Mouse (Mus musculus): ENCODE measurements at regions not wholly inside any gene's neighbourhood (a gene's known extent, or its start where the extent isn't known, plus 50 kb on each side); places are given as distances from the start of the nearest gene placed in this dataset.
"Not testable (repeated sequence)": the region's sequence is repeated elsewhere in the genome, so short reads cannot be mapped to it uniquely, and the experiment has no call there.

DNA sequence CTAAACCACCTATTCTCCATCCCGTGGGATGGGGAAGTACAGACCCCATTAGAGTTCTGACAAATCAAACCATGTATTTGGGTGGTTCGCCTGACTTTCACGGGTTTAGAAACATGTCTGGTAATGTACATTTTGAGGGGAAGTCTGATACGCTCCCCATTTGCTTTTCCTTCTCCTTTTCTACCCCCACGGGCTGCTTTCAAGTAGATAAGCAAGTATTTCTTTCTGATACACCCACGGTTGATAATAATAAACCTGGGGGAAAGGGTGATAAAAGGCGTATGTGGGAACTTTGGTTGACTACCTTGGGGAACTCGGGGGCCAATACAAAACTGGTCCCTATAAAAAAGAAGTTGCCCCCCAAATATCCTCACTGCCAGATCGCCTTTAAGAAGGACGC lies 713.7 kb upstream of the Tacstd2 start:
- not testable (repeated sequence) for H3K36me3 ChIP-seq (ENCODE audit: control insufficient read depth, insufficient read depth, low read length); H3K27me3 ChIP-seq (ENCODE audit: control insufficient read depth, insufficient read depth, low read depth, low read length); H3K4me2 ChIP-seq (ENCODE audit: low read depth, low read length); H3K27ac ChIP-seq (ENCODE audit: low read length); H3K4me3 ChIP-seq (ENCODE audit: low read length); H3K4me1 ChIP-seq (replicated peaks; ENCODE audit: control insufficient read depth, insufficient read depth, low read length); ATAC-seq (ENCODE audit: low read depth); H3K9ac ChIP-seq (ENCODE audit: low read length); H3K9me3 ChIP-seq (ENCODE audit: control insufficient read depth, low read length)
- 85% methylated on average over 8 of the region's 10 CpGs for WGBS

DNA sequence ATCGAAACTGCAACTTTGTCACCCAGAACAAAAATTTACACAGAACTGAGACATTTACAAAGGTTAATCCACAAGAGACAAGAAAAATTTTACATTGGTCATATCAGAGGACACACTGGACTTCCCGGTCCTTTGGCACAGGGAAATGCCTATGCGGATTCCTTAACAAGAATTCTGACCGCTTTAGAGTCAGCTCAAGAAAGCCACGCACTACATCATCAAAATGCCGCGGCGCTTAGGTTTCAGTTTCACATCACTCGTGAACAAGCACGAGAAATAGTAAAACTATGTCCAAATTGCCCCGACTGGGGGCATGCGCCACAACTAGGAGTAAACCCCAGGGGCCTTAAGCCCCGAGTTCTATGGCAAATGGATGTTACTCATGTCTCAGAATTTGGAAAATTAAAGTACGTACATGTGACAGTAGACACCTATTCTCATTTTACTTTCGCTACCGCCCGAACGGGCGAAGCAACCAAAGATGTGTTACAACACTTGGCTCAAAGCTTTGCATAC lies 712.5 kb upstream of the Tacstd2 start:
- not testable (repeated sequence) for H3K9ac ChIP-seq (ENCODE audit: low read length); H3K4me1 ChIP-seq (replicated peaks; ENCODE audit: control insufficient read depth, insufficient read depth, low read length); H3K27me3 ChIP-seq (ENCODE audit: control insufficient read depth, insufficient read depth, low read depth, low read length); H3K4me2 ChIP-seq (ENCODE audit: low read depth, low read length); H3K4me3 ChIP-seq (ENCODE audit: low read length); H3K27ac ChIP-seq (ENCODE audit: low read length); ATAC-seq (ENCODE audit: low read depth); H3K36me3 ChIP-seq (ENCODE audit: control insufficient read depth, insufficient read depth, low read length); H3K9me3 ChIP-seq (ENCODE audit: control insufficient read depth, low read length)
- 92% methylated on average over 19 of the region's 19 CpGs for WGBS

DNA sequence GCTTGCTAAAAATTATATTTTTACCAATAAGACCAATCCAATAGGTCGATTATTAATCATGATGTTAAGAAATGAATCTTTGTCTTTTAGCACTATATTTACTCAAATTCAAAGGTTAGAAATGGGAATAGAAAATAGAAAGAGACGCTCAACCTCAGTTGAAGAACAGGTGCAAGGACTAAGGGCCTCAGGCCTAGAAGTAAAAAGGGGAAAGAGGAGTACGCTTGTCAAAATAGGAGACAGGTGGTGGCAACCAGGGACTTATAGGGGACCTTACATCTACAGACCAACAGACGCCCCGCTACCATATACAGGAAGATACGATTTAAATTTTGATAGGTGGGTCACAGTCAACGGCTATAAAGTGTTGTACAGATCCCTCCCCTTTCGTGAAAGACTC lies 707.2 kb upstream of the Tacstd2 start:
- not testable (repeated sequence) for H3K4me2 ChIP-seq (ENCODE audit: low read depth, low read length); H3K4me3 ChIP-seq (ENCODE audit: low read length); H3K36me3 ChIP-seq (ENCODE audit: control insufficient read depth, insufficient read depth, low read length); H3K9me3 ChIP-seq (ENCODE audit: control insufficient read depth, low read length); H3K27ac ChIP-seq (ENCODE audit: low read length); ATAC-seq (ENCODE audit: low read depth); H3K9ac ChIP-seq (ENCODE audit: low read length); H3K27me3 ChIP-seq (ENCODE audit: control insufficient read depth, insufficient read depth, low read depth, low read length); H3K4me1 ChIP-seq (replicated peaks; ENCODE audit: control insufficient read depth, insufficient read depth, low read length)
- whole genome bisulfite sequencing, result no CpG with 5 or more reads among the region's 8 CpGs

DNA sequence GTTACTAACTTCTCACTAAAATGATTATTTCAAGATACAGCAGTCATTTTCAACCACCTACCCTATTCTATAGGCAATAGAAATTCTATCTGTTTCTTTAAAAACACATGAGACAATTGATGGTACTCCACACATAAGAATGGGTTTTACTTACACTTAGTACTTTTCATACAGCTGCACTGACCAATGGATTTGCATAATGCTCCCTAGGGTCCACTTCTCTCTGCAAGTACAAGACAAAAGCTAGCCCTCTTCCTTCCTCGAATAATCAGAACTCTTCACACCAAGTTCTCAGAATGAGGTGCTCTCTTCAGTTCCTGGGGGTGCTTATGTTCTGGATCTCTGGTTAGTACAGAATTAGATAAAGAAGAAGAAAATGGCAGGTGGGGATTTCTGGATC lies 684.1 kb upstream of the Tacstd2 start:
- Histone ChIP-seq H3K27ac (ENCODE audit: low read length) (no peak overlapping the region), H3K4me2 (ENCODE audit: low read depth, low read length) (no peak overlapping the region), H3K4me1 (replicated peaks; ENCODE audit: control insufficient read depth, insufficient read depth, low read length) (no peaks in the 10 kb centered on the region), H3K4me3 (ENCODE audit: low read length) (no peak overlapping the region), H3K27me3 (ENCODE audit: control insufficient read depth, insufficient read depth, low read depth, low read length) (no peaks in the 10 kb centered on the region), H3K36me3 (ENCODE audit: control insufficient read depth, insufficient read depth, low read length) (no peaks in the 10 kb centered on the region), H3K9ac (ENCODE audit: low read length) (no peak overlapping the region), H3K9me3 (ENCODE audit: control insufficient read depth, low read length) (no peaks in the 10 kb centered on the region)
- ATAC-seq (ENCODE audit: low read depth), result no peak
- WGBS, result 56% methylated on average over 1 of the region's 1 CpGs

DNA sequence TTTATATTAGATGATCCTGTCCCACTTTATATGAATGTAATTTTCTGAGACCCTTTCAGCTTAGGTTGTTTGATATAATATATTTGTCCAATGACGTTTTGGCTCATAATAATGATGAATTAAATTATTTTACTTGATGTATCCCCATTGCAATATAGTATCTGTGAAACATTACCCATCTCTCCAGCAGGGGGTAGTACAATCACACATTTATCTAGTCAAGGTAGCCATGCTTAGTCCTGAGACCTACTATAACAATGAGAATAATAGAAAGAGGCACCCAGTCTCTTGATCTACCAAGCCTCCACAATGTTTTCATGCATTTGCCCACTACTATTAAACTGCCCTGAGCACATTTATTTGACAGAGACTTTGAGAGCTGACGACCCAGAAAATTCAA lies 665.9 kb upstream of the Tacstd2 start:
- H3K36me3 ChIP-seq (ENCODE audit: control insufficient read depth, insufficient read depth, low read length), result no peaks in the 10 kb centered on the region
- no peaks in the 10 kb centered on the region for H3K9me3 ChIP-seq (ENCODE audit: control insufficient read depth, low read length)
- H3K4me3 ChIP-seq (ENCODE audit: low read length), result no peak overlapping the region
- no peak overlapping the region for H3K9ac ChIP-seq (ENCODE audit: low read length)
- no peaks in the 10 kb centered on the region for H3K27me3 ChIP-seq (ENCODE audit: control insufficient read depth, insufficient read depth, low read depth, low read length)
- H3K4me1 ChIP-seq (replicated peaks; ENCODE audit: control insufficient read depth, insufficient read depth, low read length), result no peaks in the 10 kb centered on the region
- 26% methylated on average over 2 of the region's 2 CpGs for WGBS
- H3K27ac ChIP-seq (ENCODE audit: low read length), result no peak overlapping the region
- no peak for ATAC-seq (ENCODE audit: low read depth)
- H3K4me2 ChIP-seq (ENCODE audit: low read depth, low read length), result no peak overlapping the region

DNA sequence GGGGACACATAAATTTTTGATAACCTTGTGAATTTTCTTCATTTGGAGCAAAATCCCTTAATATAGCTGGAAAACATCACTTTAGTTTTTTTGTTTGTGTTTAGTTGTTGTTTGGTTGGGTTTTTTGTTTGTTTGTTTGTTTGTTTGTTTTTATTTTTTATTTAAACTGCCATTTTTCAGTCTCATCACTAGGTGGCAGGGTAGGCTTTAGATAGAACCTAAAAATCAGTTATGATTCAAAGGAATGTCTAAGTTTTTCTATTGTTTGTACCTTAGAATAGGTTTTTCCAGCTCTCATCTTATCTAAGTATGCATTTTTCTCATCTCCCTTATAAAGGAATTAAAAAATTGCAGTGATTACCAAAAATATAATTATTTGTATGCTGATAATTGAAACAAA lies 662.4 kb upstream of the Tacstd2 start:
- Histone ChIP-seq H3K4me3 (ENCODE audit: low read length) (no peak overlapping the region), H3K9ac (ENCODE audit: low read length) (no peak overlapping the region), H3K27ac (ENCODE audit: low read length) (no peak overlapping the region), H3K36me3 (ENCODE audit: control insufficient read depth, insufficient read depth, low read length) (no peaks in the 10 kb centered on the region), H3K9me3 (ENCODE audit: control insufficient read depth, low read length) (no peaks in the 10 kb centered on the region), H3K4me1 (replicated peaks; ENCODE audit: control insufficient read depth, insufficient read depth, low read length) (no peaks in the 10 kb centered on the region), H3K4me2 (ENCODE audit: low read depth, low read length) (no peak overlapping the region), H3K27me3 (ENCODE audit: control insufficient read depth, insufficient read depth, low read depth, low read length) (no peaks in the 10 kb centered on the region)
- no peak for ATAC-seq (ENCODE audit: low read depth)

DNA sequence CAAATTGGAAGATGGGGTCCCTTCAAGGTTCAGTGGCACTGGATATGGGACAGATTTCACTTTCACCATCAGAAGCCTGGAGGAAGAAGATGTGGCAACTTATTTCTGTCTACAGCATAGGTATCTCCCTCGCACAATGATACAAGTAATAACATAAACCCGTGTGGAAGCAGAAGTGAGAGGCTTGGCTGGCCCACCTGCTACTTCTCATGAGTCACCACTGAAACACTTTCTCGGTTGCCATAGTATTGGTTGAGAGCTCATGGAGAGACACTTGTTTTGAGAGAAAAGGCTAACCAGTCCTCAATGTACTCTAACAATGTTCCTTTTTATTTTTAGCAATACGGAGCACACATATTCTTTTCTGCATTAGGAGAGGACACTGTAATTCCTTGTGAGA lies 629.2 kb upstream of the Tacstd2 start:
- Histone ChIP-seq H3K27me3 (ENCODE audit: control insufficient read depth, insufficient read depth, low read depth, low read length) (no peaks in the 10 kb centered on the region), H3K9ac (ENCODE audit: low read length) (no peak overlapping the region), H3K4me1 (replicated peaks; ENCODE audit: control insufficient read depth, insufficient read depth, low read length) (no peaks in the 10 kb centered on the region), H3K4me3 (ENCODE audit: low read length) (no peak overlapping the region), H3K9me3 (ENCODE audit: control insufficient read depth, low read length) (no peaks in the 10 kb centered on the region), H3K27ac (ENCODE audit: low read length) (no peak overlapping the region), H3K36me3 (ENCODE audit: control insufficient read depth, insufficient read depth, low read length) (no peaks in the 10 kb centered on the region), H3K4me2 (ENCODE audit: low read depth, low read length) (no peak overlapping the region)
- WGBS, result 63% methylated on average over 4 of the region's 4 CpGs
- peak; percentile 60; the same call in 1 of the 2 replicates for ATAC-seq (ENCODE audit: low read depth)

DNA sequence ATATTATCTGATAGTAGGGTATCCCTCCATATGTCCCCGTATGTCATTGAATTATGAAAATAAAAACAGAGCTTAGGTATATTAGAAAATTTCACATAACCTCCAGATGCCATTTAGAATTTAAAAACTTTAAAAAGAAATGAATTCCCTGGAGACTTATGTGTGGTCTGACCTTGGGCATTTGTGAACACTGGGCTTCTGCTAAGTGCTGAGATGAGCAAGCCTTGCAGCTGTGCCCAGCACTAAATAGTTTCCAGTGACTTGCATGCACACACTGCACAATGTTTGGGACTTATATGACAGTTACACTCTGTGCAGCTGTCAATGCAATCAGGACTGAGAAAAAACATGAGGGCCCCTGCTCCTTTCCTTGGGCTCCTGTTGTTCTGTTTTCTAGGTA lies 628.5 kb upstream of the Tacstd2 start:
- H3K4me2 ChIP-seq (ENCODE audit: low read depth, low read length); H3K9ac ChIP-seq (ENCODE audit: low read length); ATAC-seq (ENCODE audit: low read depth); H3K4me3 ChIP-seq (ENCODE audit: low read length); H3K4me1 ChIP-seq (replicated peaks; ENCODE audit: control insufficient read depth, insufficient read depth, low read length); H3K9me3 ChIP-seq (ENCODE audit: control insufficient read depth, low read length); H3K27me3 ChIP-seq (ENCODE audit: control insufficient read depth, insufficient read depth, low read depth, low read length); H3K27ac ChIP-seq (ENCODE audit: low read length); H3K36me3 ChIP-seq (ENCODE audit: control insufficient read depth, insufficient read depth, low read length): not testable (repeated sequence)
- WGBS, result 81% methylated on average over 1 of the region's 1 CpGs

DNA sequence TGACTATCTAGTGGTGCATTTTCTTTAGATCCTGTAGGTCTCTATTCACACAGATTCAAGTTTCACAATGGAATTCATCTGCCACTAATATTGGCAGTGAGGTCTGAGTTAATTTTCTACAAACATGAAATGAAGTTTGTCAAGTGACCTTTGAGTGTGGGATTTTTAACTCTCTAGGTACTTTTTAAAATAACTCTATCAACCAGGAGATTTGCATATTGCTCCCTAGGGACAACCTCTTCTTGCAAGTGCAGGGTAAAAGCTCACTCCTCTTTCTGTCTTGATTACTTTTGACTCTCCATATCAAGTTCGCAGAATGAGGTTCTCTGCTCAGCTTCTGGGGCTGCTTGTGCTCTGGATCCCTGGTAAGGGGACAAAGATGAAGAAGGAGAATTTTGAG lies 616.0 kb upstream of the Tacstd2 start:
- H3K4me2 ChIP-seq (ENCODE audit: low read depth, low read length), result no peak overlapping the region
- no peak overlapping the region for H3K27ac ChIP-seq (ENCODE audit: low read length)
- no peaks in the 10 kb centered on the region for H3K4me1 ChIP-seq (replicated peaks; ENCODE audit: control insufficient read depth, insufficient read depth, low read length)
- no peaks in the 10 kb centered on the region for H3K9me3 ChIP-seq (ENCODE audit: control insufficient read depth, low read length)
- no peak overlapping the region for H3K9ac ChIP-seq (ENCODE audit: low read length)
- ATAC-seq (ENCODE audit: low read depth), result no peak
- 72% methylated on average over 1 of the region's 1 CpGs for WGBS
- H3K27me3 ChIP-seq (ENCODE audit: control insufficient read depth, insufficient read depth, low read depth, low read length), result no peaks in the 10 kb centered on the region
- no peak overlapping the region for H3K4me3 ChIP-seq (ENCODE audit: low read length)
- no peaks in the 10 kb centered on the region for H3K36me3 ChIP-seq (ENCODE audit: control insufficient read depth, insufficient read depth, low read length)

DNA sequence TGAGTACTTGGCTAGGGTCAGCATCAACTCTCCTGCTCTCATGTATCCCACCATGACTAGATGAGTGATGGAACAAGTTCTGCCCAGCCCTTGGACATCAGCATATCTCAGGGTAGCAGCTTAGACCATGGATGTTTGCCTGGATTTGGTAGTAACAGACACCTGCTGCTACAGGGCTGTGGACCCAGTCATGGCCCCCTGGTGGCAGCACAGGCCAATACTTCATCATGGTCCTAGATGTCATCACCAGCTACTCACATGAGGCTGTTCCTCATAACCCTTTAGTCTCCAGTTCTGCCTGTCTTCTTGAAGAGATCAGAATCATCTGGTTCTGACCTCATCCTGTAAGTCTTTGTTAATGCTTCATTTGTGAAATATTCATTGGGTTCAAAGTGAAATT lies 566.9 kb upstream of the Tacstd2 start:
- Histone ChIP-seq H3K36me3 (ENCODE audit: control insufficient read depth, insufficient read depth, low read length) (no peaks in the 10 kb centered on the region), H3K4me3 (ENCODE audit: low read length) (no peak overlapping the region), H3K27me3 (ENCODE audit: control insufficient read depth, insufficient read depth, low read depth, low read length) (no peaks in the 10 kb centered on the region), H3K4me2 (ENCODE audit: low read depth, low read length) (no peak overlapping the region), H3K4me1 (replicated peaks; ENCODE audit: control insufficient read depth, insufficient read depth, low read length) (no peaks in the 10 kb centered on the region), H3K27ac (ENCODE audit: low read length) (no peak overlapping the region), H3K9me3 (ENCODE audit: control insufficient read depth, low read length) (no peaks in the 10 kb centered on the region), H3K9ac (ENCODE audit: low read length) (no peak overlapping the region)
- no peak for ATAC-seq (ENCODE audit: low read depth)

All from lung, embryonic 16.5 days (tissue).